In genomic region chr4:87359483-87359882, GRCm38 (mm10) we compare ENCODE assay signal across 8 mouse cellular contexts.
DNase-seq lines count a peak whose midpoint lies in the region; ATAC-seq and TF ChIP-seq lines count a peak whose summit lies in the region.

No protein-coding gene starts in this region.

- no peak overlapping the region for H3K9ac ChIP-seq in midbrain, embryonic 13.5 days (replicated peaks)
- H3K9ac ChIP-seq in midbrain, embryonic 11.5 days (ENCODE audit: low read length): no peak overlapping the region
- no peak overlapping the region for H3K9ac ChIP-seq in heart, embryonic 14.5 days (ENCODE audit: low read length)

- TF ChIP-seq POLR2A in cerebellum, adult 2 months (IDR thresholded peaks at IDR 0.05; ENCODE audit: borderline replicate concordance, insufficient read depth, low read length): no peak

- H3K36me3 ChIP-seq in midbrain, embryonic 13.5 days: no peaks in the 10 kb centered on the region
- H3K36me3 ChIP-seq in midbrain, embryonic 11.5 days (ENCODE audit: control insufficient read depth, insufficient read depth, low read length): no peaks in the 10 kb centered on the region
- no peaks in the 10 kb centered on the region for H3K36me3 ChIP-seq in heart, embryonic 14.5 days (ENCODE audit: control insufficient read depth, insufficient read depth, low read length)

- H3K9me3 ChIP-seq in midbrain, embryonic 13.5 days: no peaks in the 10 kb centered on the region
- no peaks in the 10 kb centered on the region for H3K9me3 ChIP-seq in midbrain, embryonic 11.5 days (ENCODE audit: control insufficient read depth, low read length)
- H3K9me3 ChIP-seq in heart, embryonic 14.5 days (ENCODE audit: control insufficient read depth, low read length): no peaks in the 10 kb centered on the region

- no peak overlapping the region for H3K4me2 ChIP-seq in midbrain, embryonic 13.5 days (replicated peaks)
- no peak overlapping the region for H3K4me2 ChIP-seq in midbrain, embryonic 11.5 days
- peak overlapping the region; percentile 40 for H3K4me2 ChIP-seq in heart, embryonic 14.5 days (ENCODE audit: low read length)

- WGBS in midbrain, embryonic 13.5 days: 55% methylated on average over 9 of the region's 9 CpGs
- WGBS in midbrain, embryonic 11.5 days: 53% methylated on average over 9 of the region's 9 CpGs
- 30% methylated on average over 9 of the region's 9 CpGs for WGBS in cerebellum, adult 2 months
- WGBS in heart, embryonic 14.5 days: 38% methylated on average over 9 of the region's 9 CpGs

- peak; percentile 48; the same call in 1 of the 2 replicates for TF ChIP-seq CTCF in cerebellum, adult 2 months (IDR thresholded peaks at IDR 0.05; ENCODE audit: borderline replicate concordance, insufficient read depth, low read depth, low read length)

- ATAC-seq in midbrain, embryonic 13.5 days: peak; percentile 11; the same call in 1 of the 2 replicates
- ATAC-seq in midbrain, embryonic 11.5 days (ENCODE audit: low FRiP score): no peak
- ATAC-seq in heart, embryonic 14.5 days (ENCODE audit: insufficient number of reproducible peaks, insufficient read depth, low FRiP score, low read depth): no peak
- ATAC-seq in megakaryocyte progenitor cell, adult 5-6 weeks (replicated peaks; ENCODE audit: poor library complexity): peak; percentile 71

- H3K4me1 ChIP-seq in midbrain, embryonic 13.5 days (replicated peaks): 0 out of 2 replicates have a peak, but pooled peaks cover 2% of the 10 kb centered on the region
- no peaks in the 10 kb centered on the region for H3K4me1 ChIP-seq in midbrain, embryonic 11.5 days (ENCODE audit: control insufficient read depth, insufficient read depth, low read length)
- H3K4me1 ChIP-seq in cerebellum, adult 2 months (ENCODE audit: control insufficient read depth, insufficient read depth, low read length): no peaks in the 10 kb centered on the region
- H3K4me1 ChIP-seq in heart, embryonic 14.5 days (ENCODE audit: control insufficient read depth in 2 of 2, insufficient read depth in 2 of 2, low read length in 2 of 2): no peaks in the 10 kb centered on the region

- no peak overlapping the region for H3K4me3 ChIP-seq in midbrain, embryonic 13.5 days (replicated peaks)
- H3K4me3 ChIP-seq in midbrain, embryonic 11.5 days (ENCODE audit: low read depth, low read length): no peak overlapping the region
- H3K4me3 ChIP-seq in cerebellum, adult 2 months (replicated peaks; ENCODE audit: insufficient read depth, low read depth, low read length): peak overlapping the region; percentile 48
- H3K4me3 ChIP-seq in heart, embryonic 14.5 days (ENCODE audit: control insufficient read depth in 1 of 2, insufficient read depth in 1 of 2, low read depth in 1 of 2, low read length in 2 of 2): no peak overlapping the region

- no peak for DNase-seq in midbrain, embryonic 11.5 days (ENCODE audit: low spot score, missing footprints)
- DNase-seq in cerebellum, adult 2 months: peak; percentile 53 to 60
- peak; percentile 52 to 65 for DNase-seq in layer of hippocampus, postnatal 10 days (ENCODE audit: low spot score in 2 of 2)
- DNase-seq in MN1 (ENCODE audit: low spot score): no peak
- DNase-seq in urinary bladder, postnatal 25 days (ENCODE audit: low spot score): no peak

- H3K27me3 ChIP-seq in midbrain, embryonic 13.5 days: no peaks in the 10 kb centered on the region
- H3K27me3 ChIP-seq in midbrain, embryonic 11.5 days (ENCODE audit: control insufficient read depth, insufficient read depth, low read length): no peaks in the 10 kb centered on the region
- no peaks in the 10 kb centered on the region for H3K27me3 ChIP-seq in cerebellum, adult 2 months (ENCODE audit: control insufficient read depth, insufficient read depth, low read length)
- H3K27me3 ChIP-seq in heart, embryonic 14.5 days (ENCODE audit: control insufficient read depth, insufficient read depth, low read length): no peaks in the 10 kb centered on the region

- H3K27ac ChIP-seq in midbrain, embryonic 13.5 days: no peak overlapping the region
- H3K27ac ChIP-seq in midbrain, embryonic 11.5 days (ENCODE audit: low read depth, low read length): no peak overlapping the region
- no peak overlapping the region for H3K27ac ChIP-seq in cerebellum, adult 2 months (ENCODE audit: insufficient read depth, low read length)
- H3K27ac ChIP-seq in heart, embryonic 14.5 days (replicated peaks in 1 of 2; ENCODE audit: control insufficient read depth in 1 of 2, insufficient read depth in 1 of 2, low read depth in 2 of 2, low read length in 2 of 2): no peak overlapping the region

Comparison
In these comparisons a context has a peak if more than half of its experiments do, and no peak if none do; other contexts are left out.
1. ATAC-seq: peak in midbrain, embryonic 13.5 days (single experiment) and megakaryocyte progenitor cell, adult 5-6 weeks (single experiment); none in midbrain, embryonic 11.5 days (single experiment) and heart, embryonic 14.5 days (single experiment).
2. DNase-seq: peak in cerebellum, adult 2 months (2 of 2) and layer of hippocampus, postnatal 10 days (2 of 2); none in midbrain, embryonic 11.5 days (single experiment), MN1 (single experiment) and urinary bladder, postnatal 25 days (single experiment).